Mouse (Mus musculus): ENCODE results near the gene Zfp579.

GRCm38 (mm10) chr7:4942673-4943072 is 53.3 kb downstream of the Zfp579 start:
- TF ChIP-seq CTCF (IDR thresholded peaks at IDR 0.05; ENCODE audit: borderline replicate concordance, insufficient read depth, low read length), result no peak
- no peak for TF ChIP-seq POLR2A (IDR thresholded peaks at IDR 0.05; ENCODE audit: low read depth, low read length)
